Mouse (Mus musculus) c-Kit-negative CD71-positive TER-119-positive erythroid progenitor cells, embryonic 14.5 days (primary cell): ENCODE measurements around the gene Dusp3.

Experiments used
- DNase-seq: peaks from one replicate; pipeline ENCODE4 v3.0.0-alpha.2; 2013; ENCODE audit warnings: low read depth, low spot score

Gene Dusp3

GRCm38 (mm10) chr11:101935743-101936142 lies 51.1 kb downstream of the Dusp3 start:
- DNase-seq, result no peak

GRCm38 (mm10) chr11:101931978-101932377 lies 54.8 kb downstream of the Dusp3 start:
- DNase-seq, result no peak

GRCm38 (mm10) chr11:101928030-101928762 lies 58.6 kb downstream of the Dusp3 start:
- no peak for DNase-seq

GRCm38 (mm10) chr11:101926951-101927589 lies 59.7 kb downstream of the Dusp3 start:
- no peak for DNase-seq

- no peak for DNase-seq
Observed at GRCm38 (mm10) chr11:101925636-101926035, 61.2 kb downstream of the Dusp3 start.

- no peak for DNase-seq
Observed at GRCm38 (mm10) chr11:101924441-101924976, 62.3 kb downstream of the Dusp3 start.

GRCm38 (mm10) chr11:101923988-101924387 lies 62.8 kb downstream of the Dusp3 start:
- no peak for DNase-seq

- DNase-seq, result no peak
Observed at GRCm38 (mm10) chr11:101921361-101921952, 65.4 kb downstream of the Dusp3 start.
